Mouse (Mus musculus) MEL (cell line): Measurements from ENCODE around the gene Crk.

ENCODE experiments used
- CTCF ChIP-seq, 3 experiments: IDR thresholded peaks in 2 of 3; conservative IDR thresholded peaks in 1 of 3; 2 replicates each; pipeline ENCODE4 v1.5.1; 2011 to 2012; ENCODE audit warnings: low read length in 3 of 3, low read depth in 2 of 3, mild to moderate bottlenecking in 2 of 3, improper control_type of control experiment in 1 of 3, inconsistent platforms in 1 of 3, mixed read lengths in 1 of 3, moderate library complexity in 1 of 3; ENCODE audit not compliant: control insufficient read depth in 1 of 3, insufficient read depth in 1 of 3, poor library complexity in 1 of 3, severe bottlenecking in 1 of 3
- E2F4 ChIP-seq: IDR thresholded peaks from 2 replicates; pipeline ENCODE4 v1.6.1; 2011; ENCODE audit warnings: low read depth, low read length, improper control_type of control experiment, borderline replicate concordance
- GATA1 ChIP-seq: IDR thresholded peaks from 2 replicates; pipeline ENCODE4 v1.6.1; 2011; ENCODE audit warnings: low read depth, low read length, improper control_type of control experiment
- MEF2A ChIP-seq: IDR thresholded peaks from 2 replicates; pipeline ENCODE4 v1.6.1; 2014; ENCODE audit warnings: low read depth, mild to moderate bottlenecking, inconsistent platforms, low read length, improper control_type of control experiment; ENCODE audit not compliant: poor library complexity, insufficient replicate concordance, severe bottlenecking; ENCODE audit errors: extremely low read depth
- POLR2A ChIP-seq, 2 experiments: IDR thresholded peaks; 2 replicates each; pipeline ENCODE4 v1.6.1; 2011 to 2012; ENCODE audit warnings: low read length in 2 of 2, mild to moderate bottlenecking in 2 of 2, control low read depth in 1 of 2, improper control_type of control experiment in 1 of 2, low read depth in 1 of 2, moderate library complexity in 1 of 2; ENCODE audit not compliant: control insufficient read depth in 1 of 2, insufficient read depth in 1 of 2, poor library complexity in 1 of 2
- SMC3 ChIP-seq: IDR thresholded peaks from 2 replicates; pipeline ENCODE4 v1.6.1; 2011; ENCODE audit warnings: low read depth, low read length, improper control_type of control experiment
- TBP ChIP-seq: IDR thresholded peaks from 2 replicates; pipeline ENCODE4 v1.8.0; 2011; ENCODE audit warnings: low read depth, low read length, improper control_type of control experiment
- ZC3H11A ChIP-seq: IDR thresholded peaks from 2 replicates; pipeline ENCODE4 v1.6.1; 2012; ENCODE audit warnings: low read depth, mild to moderate bottlenecking, inconsistent platforms, low read length, improper control_type of control experiment
- ZKSCAN1 ChIP-seq: IDR thresholded peaks from 2 replicates; pipeline ENCODE4 v1.6.1; 2012; ENCODE audit warnings: low read depth, mild to moderate bottlenecking, inconsistent platforms, low read length, improper control_type of control experiment, moderate library complexity
- ZMIZ1 ChIP-seq: IDR thresholded peaks from 2 replicates; pipeline ENCODE4 v1.6.1; 2012; ENCODE audit warnings: low read depth, mild to moderate bottlenecking, inconsistent platforms, low read length, improper control_type of control experiment, moderate library complexity
- ZNF384 ChIP-seq: IDR thresholded peaks from 2 replicates; pipeline ENCODE4 v1.6.1; 2012; ENCODE audit warnings: low read depth, mild to moderate bottlenecking, inconsistent platforms, low read length, improper control_type of control experiment

- TF ChIP-seq CTCF (IDR thresholded peaks at IDR 0.05 in 2 of 3, conservative IDR thresholded peaks at IDR 0.05 in 1 of 3; ENCODE audit: control insufficient read depth in 1 of 3, insufficient read depth in 1 of 3, low read depth in 2 of 3, low read length in 3 of 3, poor library complexity in 1 of 3, severe bottlenecking in 1 of 3) (no peak), E2F4 (no peak), SMC3 (no peak), MEF2A (no peak), GATA1 (no peak), ZNF384 (no peak), ZC3H11A (no peak), TBP (no peak), POLR2A (IDR thresholded peaks at IDR 0.05; ENCODE audit: control insufficient read depth in 1 of 2, insufficient read depth in 1 of 2, low read depth in 1 of 2, low read length in 2 of 2, poor library complexity in 1 of 2) (no peak), ZKSCAN1 (no peak), ZMIZ1 (no peak)
Observed at GRCm38 (mm10) chr11:75657841-75658240, 21.2 kb upstream of the Crk start.
